Mouse (Mus musculus): Measurements from ENCODE around the gene Lias. TPM values are rescaled to one million over a fixed set of nuclear protein-coding genes. Genes with fewer than 3 reads are reported as not detected.

The Lias gene
- polyA plus RNA-seq, 1 experiment from 2014 or later = 55.2 TPM

DNA sequence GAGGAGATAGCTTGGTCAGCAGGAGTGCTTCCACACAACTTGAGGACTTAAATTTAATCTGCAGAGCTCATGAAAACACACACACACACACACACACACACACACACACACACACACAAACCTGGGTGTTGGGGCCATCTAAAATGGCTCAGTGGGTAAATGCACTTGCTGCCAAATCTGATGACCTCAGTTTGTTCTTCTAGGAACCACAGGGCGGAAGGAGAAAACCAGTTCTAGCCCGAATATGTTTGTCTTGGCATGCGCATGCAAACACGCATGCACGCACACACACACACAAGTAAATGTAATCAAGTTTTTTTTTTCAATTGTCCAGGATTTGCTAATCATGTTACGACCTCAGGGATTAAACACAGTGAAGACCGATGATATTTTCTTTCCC lies 19.7 kb upstream of the Lias start:
- WGBS (ENCODE audit: insufficient replicate concordance) = 92% methylated on average over 7 of the region's 7 CpGs
- H3K4me1 ChIP-seq (ENCODE audit: control insufficient read depth, insufficient read depth, low read length) = no peaks in the 10 kb centered on the region
- H3K9me3 ChIP-seq (replicated peaks; ENCODE audit: control insufficient read depth, low read length) = no peaks in the 10 kb centered on the region
- no peak overlapping the region for H3K4me2 ChIP-seq
- H3K27ac ChIP-seq (ENCODE audit: low read depth, low read length) = no peak overlapping the region
- H3K27me3 ChIP-seq (ENCODE audit: control insufficient read depth, insufficient read depth, low read length) = no peaks in the 10 kb centered on the region
- no peak overlapping the region for H3K9ac ChIP-seq (ENCODE audit: low read depth, low read length)
- ATAC-seq (replicated peaks; ENCODE audit: insufficient number of reproducible peaks, low FRiP score, low TSS enrichment) = no peak
- no peak overlapping the region for H3K4me3 ChIP-seq (ENCODE audit: low read depth, low read length)
- H3K36me3 ChIP-seq (ENCODE audit: control insufficient read depth, insufficient read depth, low read length) = no peaks in the 10 kb centered on the region

- no peak for ATAC-seq (replicated peaks; ENCODE audit: insufficient number of reproducible peaks, low FRiP score, low TSS enrichment)
- Histone ChIP-seq H3K36me3 (ENCODE audit: control insufficient read depth, insufficient read depth, low read length) (no peaks in the 10 kb centered on the region), H3K4me3 (ENCODE audit: low read depth, low read length) (no peak overlapping the region), H3K9ac (ENCODE audit: low read depth, low read length) (no peak overlapping the region), H3K27me3 (ENCODE audit: control insufficient read depth, insufficient read depth, low read length) (no peaks in the 10 kb centered on the region), H3K4me1 (ENCODE audit: control insufficient read depth, insufficient read depth, low read length) (no peaks in the 10 kb centered on the region), H3K27ac (ENCODE audit: low read depth, low read length) (no peak overlapping the region), H3K9me3 (replicated peaks; ENCODE audit: control insufficient read depth, low read length) (no peaks in the 10 kb centered on the region), H3K4me2 (no peak overlapping the region)
- WGBS (ENCODE audit: insufficient replicate concordance) = 80% methylated on average over 7 of the region's 7 CpGs
Measured at GRCm38 (mm10) chr5:65374746-65375145, 16.6 kb upstream of the Lias start.

DNA sequence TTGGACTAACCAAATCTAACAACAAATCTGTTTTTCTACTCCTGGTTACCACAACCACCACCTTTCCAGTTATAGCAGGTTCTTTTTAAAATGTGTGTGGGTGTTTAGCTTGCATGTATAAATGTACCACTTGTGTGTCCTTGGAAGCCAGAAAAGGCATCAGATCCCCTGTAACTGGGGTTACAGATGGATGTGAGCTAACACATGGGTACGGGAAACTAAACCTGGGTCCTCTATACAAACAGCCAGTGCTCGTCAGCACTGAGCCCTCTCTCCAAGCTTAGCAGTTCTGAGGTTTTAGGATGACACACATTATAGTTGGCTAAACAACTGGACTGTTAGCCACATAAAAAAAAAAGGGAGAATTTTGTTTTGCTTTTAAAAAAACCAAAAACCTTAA lies 5.6 kb upstream of the Lias start:
- Histone ChIP-seq H3K4me1 (ENCODE audit: control insufficient read depth, insufficient read depth, low read length) (0 out of 2 replicates have a peak, but pooled peaks cover 4% of the 10 kb centered on the region), H3K27me3 (ENCODE audit: control insufficient read depth, insufficient read depth, low read length) (no peaks in the 10 kb centered on the region), H3K4me3 (ENCODE audit: low read depth, low read length) (no peak overlapping the region), H3K27ac (ENCODE audit: low read depth, low read length) (no peak overlapping the region), H3K9me3 (replicated peaks; ENCODE audit: control insufficient read depth, low read length) (no peaks in the 10 kb centered on the region), H3K9ac (ENCODE audit: low read depth, low read length) (no peak overlapping the region), H3K4me2 (no peak overlapping the region), H3K36me3 (ENCODE audit: control insufficient read depth, insufficient read depth, low read length) (peaks cover 13% of the 10 kb centered on the region)
- no peak for ATAC-seq (replicated peaks; ENCODE audit: insufficient number of reproducible peaks, low FRiP score, low TSS enrichment)
- 76% methylated on average over 2 of the region's 2 CpGs for WGBS (ENCODE audit: insufficient replicate concordance)

DNA sequence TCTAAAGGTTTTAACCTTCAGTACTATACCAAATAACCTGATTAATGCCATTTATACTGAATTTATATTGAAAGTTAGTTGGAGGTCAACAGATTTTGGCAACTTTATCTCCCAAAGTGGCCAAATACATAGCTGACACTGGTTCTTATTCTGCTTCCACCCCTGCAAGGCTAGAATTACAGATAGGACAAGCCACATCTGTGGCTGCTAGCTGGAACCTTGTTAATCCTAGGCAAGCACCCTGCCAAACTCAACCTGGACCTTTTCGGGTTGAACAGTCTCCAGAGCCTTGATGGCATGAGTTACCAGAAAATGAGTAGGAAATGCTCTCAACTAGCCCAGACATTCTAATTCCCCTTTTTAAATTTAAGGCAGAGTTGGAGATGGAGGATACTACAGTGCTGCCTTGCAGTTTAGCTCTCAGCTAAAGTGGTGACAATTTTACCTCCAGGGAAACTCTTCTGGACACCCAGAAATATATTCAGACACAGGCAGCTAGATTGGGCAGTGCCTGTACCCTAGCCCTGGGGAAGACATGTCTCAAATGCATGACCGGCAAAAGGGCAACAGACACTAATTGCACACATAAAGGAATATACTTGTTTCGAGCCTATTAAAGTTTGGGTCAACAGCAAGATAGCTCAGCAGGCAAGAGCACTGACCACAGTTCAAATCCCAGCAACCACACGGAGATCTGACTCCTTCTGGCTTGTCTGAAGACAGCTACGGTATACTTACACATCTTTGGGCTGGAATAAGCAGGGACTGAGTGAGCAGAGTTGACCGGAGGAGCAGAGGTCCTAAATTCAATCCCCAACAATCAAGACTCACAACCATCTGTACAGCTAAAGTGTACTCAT lies 4.1 kb upstream of the Lias start:
- Histone ChIP-seq H3K9ac (ENCODE audit: low read depth, low read length) (no peak overlapping the region), H3K4me2 (no peak overlapping the region), H3K4me3 (ENCODE audit: low read depth, low read length) (no peak overlapping the region), H3K9me3 (replicated peaks; ENCODE audit: control insufficient read depth, low read length) (no peaks in the 10 kb centered on the region), H3K36me3 (ENCODE audit: control insufficient read depth, insufficient read depth, low read length) (peaks cover 13% of the 10 kb centered on the region), H3K4me1 (ENCODE audit: control insufficient read depth, insufficient read depth, low read length) (0 out of 2 replicates have a peak, but pooled peaks cover 4% of the 10 kb centered on the region), H3K27ac (ENCODE audit: low read depth, low read length) (no peak overlapping the region), H3K27me3 (ENCODE audit: control insufficient read depth, insufficient read depth, low read length) (no peaks in the 10 kb centered on the region)
- WGBS (ENCODE audit: insufficient replicate concordance) = 79% methylated on average over 6 of the region's 6 CpGs
- no peak for ATAC-seq (replicated peaks; ENCODE audit: insufficient number of reproducible peaks, low FRiP score, low TSS enrichment)

GRCm38 (mm10) chr5:65391753-65392152 lies 456 bp downstream of the Lias start:
- Histone ChIP-seq H3K9me3 (replicated peaks; ENCODE audit: control insufficient read depth, low read length) (no peaks in the 10 kb centered on the region), H3K27me3 (ENCODE audit: control insufficient read depth, insufficient read depth, low read length) (no peaks in the 10 kb centered on the region), H3K9ac (ENCODE audit: low read depth, low read length) (peak overlapping the region; percentile 100), H3K27ac (ENCODE audit: low read depth, low read length) (peak overlapping the region; percentile 87), H3K4me1 (ENCODE audit: control insufficient read depth, insufficient read depth, low read length) (0 out of 2 replicates have a peak, but pooled peaks cover 4% of the 10 kb centered on the region), H3K4me3 (ENCODE audit: low read depth, low read length) (peak overlapping the region; percentile 98), H3K36me3 (ENCODE audit: control insufficient read depth, insufficient read depth, low read length) (peaks cover 17% of the 10 kb centered on the region), H3K4me2 (peak overlapping the region; percentile 74)
- ATAC-seq (replicated peaks; ENCODE audit: insufficient number of reproducible peaks, low FRiP score, low TSS enrichment) = no peak
- 5% methylated on average over 12 of the region's 12 CpGs for WGBS (ENCODE audit: insufficient replicate concordance)

DNA sequence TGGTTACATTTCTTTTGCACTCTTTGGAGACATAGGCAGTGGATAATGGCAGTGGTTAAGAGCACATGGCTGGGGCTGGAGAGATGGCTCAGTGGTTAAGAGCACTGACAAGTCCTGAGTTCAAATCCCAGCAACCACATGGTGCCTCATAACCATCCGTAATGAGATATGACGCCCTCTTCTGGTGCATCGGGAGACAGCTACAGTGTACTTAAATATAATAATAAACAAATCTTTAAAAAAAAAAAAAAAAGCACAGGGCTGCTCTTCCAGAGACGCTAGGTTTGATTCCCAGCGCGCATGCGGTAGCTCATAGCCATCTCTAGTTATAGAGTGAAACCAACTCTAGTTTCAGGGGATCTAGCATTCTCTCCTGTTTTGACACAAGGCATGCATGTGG lies 3.1 kb downstream of the Lias start:
- H3K27ac ChIP-seq (ENCODE audit: low read depth, low read length) = no peak overlapping the region
- H3K36me3 ChIP-seq (ENCODE audit: control insufficient read depth, insufficient read depth, low read length) = peaks cover 8% of the 10 kb centered on the region
- H3K9ac ChIP-seq (ENCODE audit: low read depth, low read length) = no peak overlapping the region
- no peak for ATAC-seq (replicated peaks; ENCODE audit: insufficient number of reproducible peaks, low FRiP score, low TSS enrichment)
- no peak overlapping the region for H3K4me3 ChIP-seq (ENCODE audit: low read depth, low read length)
- H3K4me2 ChIP-seq = no peak overlapping the region
- H3K4me1 ChIP-seq (ENCODE audit: control insufficient read depth, insufficient read depth, low read length) = 0 out of 2 replicates have a peak, but pooled peaks cover 4% of the 10 kb centered on the region
- no peaks in the 10 kb centered on the region for H3K9me3 ChIP-seq (replicated peaks; ENCODE audit: control insufficient read depth, low read length)
- H3K27me3 ChIP-seq (ENCODE audit: control insufficient read depth, insufficient read depth, low read length) = no peaks in the 10 kb centered on the region
- 93% methylated on average over 7 of the region's 7 CpGs for WGBS (ENCODE audit: insufficient replicate concordance)

DNA sequence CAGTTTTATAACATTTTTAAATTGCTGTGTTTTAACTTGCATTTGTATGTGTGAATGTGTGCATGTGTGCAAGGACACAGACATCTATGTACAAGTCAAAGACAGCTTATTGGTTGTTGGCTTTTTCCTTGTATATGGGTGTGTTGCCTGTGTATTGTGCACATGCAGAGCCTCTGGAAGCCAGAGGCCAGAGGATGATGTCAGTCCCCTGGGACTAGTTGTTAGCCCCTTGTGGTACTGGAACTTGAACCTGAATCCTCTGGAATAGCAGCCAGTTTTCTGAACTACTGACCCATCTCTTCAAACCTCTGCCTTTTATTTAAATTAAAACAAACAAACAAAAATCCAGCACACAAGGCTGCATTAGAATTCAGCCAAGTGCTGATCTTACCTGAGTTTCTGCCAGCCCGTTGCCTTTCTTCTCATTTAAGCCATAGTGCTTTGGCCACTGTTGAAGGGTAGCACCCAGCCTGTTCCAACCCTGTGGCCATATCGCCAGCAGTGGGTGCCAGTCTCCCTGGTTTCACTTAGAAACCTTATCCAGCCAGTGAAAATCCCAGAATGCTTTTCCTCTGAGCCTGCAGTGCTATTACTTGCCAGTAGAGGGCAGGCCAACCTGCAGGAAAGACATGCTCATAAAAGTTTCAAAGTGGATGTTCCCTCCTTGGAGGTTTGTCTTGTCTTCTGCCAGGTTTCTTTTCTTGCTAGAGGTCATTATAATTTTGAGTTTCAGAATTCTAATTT lies 10.1 kb downstream of the Lias start:
- Histone ChIP-seq H3K4me3 (ENCODE audit: low read depth, low read length) (no peak overlapping the region), H3K4me2 (no peak overlapping the region), H3K4me1 (ENCODE audit: control insufficient read depth, insufficient read depth, low read length) (no peaks in the 10 kb centered on the region), H3K9me3 (replicated peaks; ENCODE audit: control insufficient read depth, low read length) (no peaks in the 10 kb centered on the region), H3K36me3 (ENCODE audit: control insufficient read depth, insufficient read depth, low read length) (peaks cover 11% of the 10 kb centered on the region), H3K27me3 (ENCODE audit: control insufficient read depth, insufficient read depth, low read length) (no peaks in the 10 kb centered on the region), H3K9ac (ENCODE audit: low read depth, low read length) (no peak overlapping the region), H3K27ac (ENCODE audit: low read depth, low read length) (no peak overlapping the region)
- WGBS (ENCODE audit: insufficient replicate concordance) = 25% methylated on average over 2 of the region's 2 CpGs
- ATAC-seq (replicated peaks; ENCODE audit: insufficient number of reproducible peaks, low FRiP score, low TSS enrichment) = no peak

DNA sequence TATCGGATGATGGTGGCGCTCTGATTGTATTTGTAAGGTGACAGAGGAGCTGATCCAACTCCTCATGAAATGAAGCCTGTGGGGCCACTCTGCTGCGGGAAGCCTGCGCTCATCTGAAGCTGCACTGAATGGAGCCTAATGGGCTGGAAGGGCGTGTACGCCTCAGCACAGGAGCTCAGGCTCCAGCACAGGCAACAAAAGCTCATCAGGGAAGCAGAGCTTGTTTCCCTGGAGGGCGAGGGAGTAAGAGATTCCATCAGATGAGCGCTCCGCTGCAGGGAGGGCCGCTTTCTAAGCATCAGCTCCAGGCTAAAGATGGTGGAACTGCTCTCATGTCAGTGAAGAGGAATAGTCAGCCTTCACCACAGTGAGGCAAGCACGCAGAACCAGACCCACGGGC lies 16.7 kb downstream of the Lias start:
- H3K4me1 ChIP-seq (ENCODE audit: control insufficient read depth, insufficient read depth, low read length) = no peaks in the 10 kb centered on the region
- H3K9me3 ChIP-seq (replicated peaks; ENCODE audit: control insufficient read depth, low read length) = no peaks in the 10 kb centered on the region
- 60% methylated on average over 12 of the region's 12 CpGs for WGBS (ENCODE audit: insufficient replicate concordance)
- H3K4me3 ChIP-seq (ENCODE audit: low read depth, low read length) = no peak overlapping the region
- H3K27ac ChIP-seq (ENCODE audit: low read depth, low read length) = 0 out of 2 replicates have a peak overlapping the region, but pooled peaks have one; percentile 2
- H3K36me3 ChIP-seq (ENCODE audit: control insufficient read depth, insufficient read depth, low read length) = peaks cover 15% of the 10 kb centered on the region
- H3K27me3 ChIP-seq (ENCODE audit: control insufficient read depth, insufficient read depth, low read length) = no peaks in the 10 kb centered on the region
- H3K4me2 ChIP-seq = no peak overlapping the region
- no peak overlapping the region for H3K9ac ChIP-seq (ENCODE audit: low read depth, low read length)
- ATAC-seq (replicated peaks; ENCODE audit: insufficient number of reproducible peaks, low FRiP score, low TSS enrichment) = no peak

All from heart, embryonic 11.5 days (tissue).